Mouse (Mus musculus) spleen, adult 2 months (tissue): ENCODE data around the gene Scn10a. TPM values are rescaled to one million over a fixed set of nuclear protein-coding genes. Genes with fewer than 3 reads are reported as not detected.

Source experiments
- DNase-seq, 2 experiments: peaks; one replicate each; pipeline versions ENCODE4 v3.0.0 to v3.0.0-alpha.2; 2012 to 2021; ENCODE audit warnings: low spot score in 2 of 2, low read depth in 1 of 2
- H3K27ac ChIP-seq: fragments of 200-500 bp; 2 replicates; pipeline ENCODE4 v1.5.1; 2012; ENCODE audit warnings: low read length, inconsistent platforms; ENCODE audit not compliant: insufficient read depth
- H3K27me3 ChIP-seq: fragments of 200-500 bp; 2 replicates; pipeline ENCODE4 v1.6.1; 2012; ENCODE audit warnings: mild to moderate bottlenecking, moderate library complexity, low read length, inconsistent platforms; ENCODE audit not compliant: control insufficient read depth, insufficient read depth
- H3K36me3 ChIP-seq: fragments of 200-500 bp; 2 replicates; pipeline ENCODE4 v1.6.1; 2012; ENCODE audit warnings: mild to moderate bottlenecking, low read length, inconsistent platforms; ENCODE audit not compliant: control insufficient read depth, insufficient read depth
- H3K4me1 ChIP-seq: fragments of 200-500 bp; 2 replicates; pipeline ENCODE4 v1.6.1; 2011; ENCODE audit warnings: inconsistent platforms; ENCODE audit not compliant: control insufficient read depth, insufficient read depth, insufficient read length
- H3K4me3 ChIP-seq: fragments of 200-500 bp; 2 replicates; pipeline ENCODE4 v1.5.1; 2011; ENCODE audit warnings: mild to moderate bottlenecking, inconsistent platforms; ENCODE audit not compliant: insufficient read depth, insufficient read length; ENCODE audit errors: extremely low read depth
- CTCF ChIP-seq: fragments of 200-500 bp; IDR thresholded peaks from 2 replicates; pipeline ENCODE4 v1.5.1; 2011; ENCODE audit warnings: mild to moderate bottlenecking, inconsistent platforms; ENCODE audit not compliant: insufficient read depth, insufficient read length, insufficient replicate concordance; ENCODE audit errors: extremely low read depth
- POLR2A ChIP-seq: fragments of 200-500 bp; IDR thresholded peaks from 2 replicates; pipeline ENCODE4 v1.6.1; 2011; ENCODE audit warnings: low read depth, low read length, inconsistent platforms
- WGBS: fragments of 180-500 bp; shearing (Covaris S2); methylation state at CpG from one replicate; pipeline ENCODE4 v1.1.7; 2018; 5-methylcytosine and 5-hydroxymethylcytosine counted together
- polyA plus RNA-seq: library from polyadenylated mRNA; depleted of rRNA; stranded (reverse); fragments of >200 nt; gene quantifications from 2 replicates; pipeline ENCODE4 v1.2.3, GENCODE M21; 2012

Gene Scn10a
- polyA plus RNA-seq, 1 experiment = not detected

- peaks cover 4% of the 10 kb centered on the region for H3K27me3 ChIP-seq
- WGBS = 30% methylated on average over 9 of the region's 9 CpGs
- TF ChIP-seq POLR2A (no peak), CTCF (no peak)
Observed at GRCm38 (mm10) chr9:119570652-119571051, 148.5 kb downstream of the Scn10a start.

GRCm38 (mm10) chr9:119568732-119569131 is 150.4 kb downstream of the Scn10a start:
- WGBS = 7% methylated on average over 8 of the region's 8 CpGs
- Histone ChIP-seq H3K4me3 (no peak overlapping the region), H3K4me1 (no peaks in the 10 kb centered on the region), H3K27ac (no peak overlapping the region), H3K36me3 (no peaks in the 10 kb centered on the region), H3K27me3 (peaks cover 4% of the 10 kb centered on the region)
- no peak for TF ChIP-seq CTCF
- TF ChIP-seq POLR2A = no peak
- DNase-seq = no peak

More at GRCm38 (mm10) chr9:119570652-119571051, 148.5 kb downstream of the Scn10a start:
- Histone ChIP-seq H3K27ac (no peak overlapping the region), H3K4me1 (no peaks in the 10 kb centered on the region), H3K36me3 (no peaks in the 10 kb centered on the region), H3K4me3 (no peak overlapping the region)
- no peak for DNase-seq

- Histone ChIP-seq H3K36me3 (no peaks in the 10 kb centered on the region), H3K4me3 (no peak overlapping the region), H3K4me1 (no peaks in the 10 kb centered on the region), H3K27ac (no peak overlapping the region), H3K27me3 (peaks cover 4% of the 10 kb centered on the region)
- no peak for TF ChIP-seq CTCF
- no peak for TF ChIP-seq POLR2A
- no peak for DNase-seq
- 77% methylated on average over 5 of the region's 5 CpGs for WGBS
Observed at GRCm38 (mm10) chr9:119567800-119568199, 151.3 kb downstream of the Scn10a start.

- 25% methylated on average over 10 of the region's 10 CpGs for WGBS
- no peak for TF ChIP-seq POLR2A
- TF ChIP-seq CTCF = no peak
- Histone ChIP-seq H3K36me3 (no peaks in the 10 kb centered on the region), H3K4me1 (no peaks in the 10 kb centered on the region), H3K4me3 (no peak overlapping the region), H3K27ac (no peak overlapping the region), H3K27me3 (peaks cover 4% of the 10 kb centered on the region)
- no peak for DNase-seq
Observed at GRCm38 (mm10) chr9:119566214-119566613, 152.9 kb downstream of the Scn10a start.

- WGBS = 78% methylated on average over 6 of the region's 6 CpGs
- H3K27me3 ChIP-seq = no peaks in the 10 kb centered on the region
- TF ChIP-seq POLR2A (no peak), CTCF (no peak)
- H3K27ac ChIP-seq = no peak overlapping the region
- DNase-seq = no peak
- no peaks in the 10 kb centered on the region for H3K4me1 ChIP-seq
- no peaks in the 10 kb centered on the region for H3K36me3 ChIP-seq
- no peak overlapping the region for H3K4me3 ChIP-seq
Observed at GRCm38 (mm10) chr9:119564803-119565202, 154.3 kb downstream of the Scn10a start.

- H3K4me1 ChIP-seq = no peaks in the 10 kb centered on the region
- no peak for DNase-seq
- 49% methylated on average over 6 of the region's 6 CpGs for WGBS
- H3K27me3 ChIP-seq = no peaks in the 10 kb centered on the region
- no peak for TF ChIP-seq CTCF
- no peak for TF ChIP-seq POLR2A
- no peak overlapping the region for H3K27ac ChIP-seq
- no peak overlapping the region for H3K4me3 ChIP-seq
- no peaks in the 10 kb centered on the region for H3K36me3 ChIP-seq
Observed at GRCm38 (mm10) chr9:119563617-119564016, 155.5 kb downstream of the Scn10a start.

GRCm38 (mm10) chr9:119562256-119562655 is 156.9 kb downstream of the Scn10a start:
- Histone ChIP-seq H3K27ac (no peak overlapping the region), H3K36me3 (no peaks in the 10 kb centered on the region), H3K4me1 (no peaks in the 10 kb centered on the region), H3K4me3 (no peak overlapping the region), H3K27me3 (no peaks in the 10 kb centered on the region)
- 84% methylated on average over 12 of the region's 12 CpGs for WGBS
- TF ChIP-seq POLR2A = no peak
- TF ChIP-seq CTCF = no peak
- no peak for DNase-seq
